Mouse (Mus musculus): ENCODE measurements around the gene Ccdc57.

Ccdc57 gene

DNA sequence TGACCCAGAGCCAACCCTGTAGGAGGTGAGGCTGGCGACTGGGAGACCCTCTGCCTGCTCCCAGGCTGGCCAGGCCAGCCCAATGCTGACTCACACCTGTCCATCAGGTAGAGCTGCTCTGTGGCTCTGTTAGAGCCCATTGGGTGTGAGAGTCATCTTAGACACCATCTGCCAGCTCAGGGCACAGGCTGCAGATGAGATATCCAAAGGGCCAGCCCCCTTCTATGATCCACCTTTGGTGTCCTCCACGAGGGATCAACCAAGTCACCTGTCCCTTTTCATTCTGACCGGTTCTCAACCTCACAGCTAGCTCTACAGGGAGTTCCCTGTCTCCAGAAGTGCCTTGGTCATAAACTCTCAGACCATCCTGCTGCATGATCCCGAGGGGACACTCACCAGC lies 110.4 kb downstream of the Ccdc57 start:
- WGBS = 51% methylated on average over 4 of the region's 4 CpGs

DNA sequence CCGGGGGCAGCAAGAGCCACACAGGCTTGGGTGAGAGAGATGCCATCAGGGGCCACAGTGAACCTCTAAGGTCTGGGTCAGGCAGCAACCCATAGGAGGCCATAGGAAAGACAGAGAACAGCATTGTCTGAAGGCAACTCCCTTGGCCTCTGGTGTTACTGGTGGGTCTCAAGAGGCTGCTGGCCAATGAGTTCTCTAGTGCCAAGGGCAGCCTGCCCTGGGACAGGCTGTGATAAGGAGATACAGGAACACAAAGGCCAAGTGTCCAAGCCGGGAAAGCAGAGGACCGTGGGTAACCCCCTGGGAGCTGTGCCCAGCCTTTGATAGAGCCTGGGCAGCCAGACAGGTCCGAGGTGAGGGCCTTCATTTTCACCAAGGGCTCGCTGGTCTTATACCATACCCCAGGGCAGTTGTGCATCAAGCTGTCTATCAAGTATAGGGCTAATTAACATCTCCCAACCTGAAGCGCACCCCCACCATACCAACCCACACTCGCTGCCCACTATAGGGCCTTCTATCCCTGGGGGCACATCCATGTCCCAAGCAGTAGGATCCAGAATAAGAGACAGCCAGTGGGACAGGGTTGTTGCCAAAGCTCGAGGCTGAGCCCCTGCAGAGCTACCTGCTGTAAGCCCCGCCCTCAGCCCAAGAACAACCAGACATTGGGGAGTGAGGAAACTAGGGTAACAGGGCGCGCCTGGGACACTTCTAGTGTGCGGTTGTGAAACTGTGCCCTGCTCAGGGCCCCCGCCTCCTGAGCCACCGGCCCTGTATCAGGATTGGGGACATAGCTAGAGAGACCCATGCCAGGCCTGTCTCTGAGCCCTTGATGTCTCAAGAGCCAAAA lies 111.4 kb downstream of the Ccdc57 start:
- WGBS = 61% methylated on average over 14 of the region's 14 CpGs

DNA sequence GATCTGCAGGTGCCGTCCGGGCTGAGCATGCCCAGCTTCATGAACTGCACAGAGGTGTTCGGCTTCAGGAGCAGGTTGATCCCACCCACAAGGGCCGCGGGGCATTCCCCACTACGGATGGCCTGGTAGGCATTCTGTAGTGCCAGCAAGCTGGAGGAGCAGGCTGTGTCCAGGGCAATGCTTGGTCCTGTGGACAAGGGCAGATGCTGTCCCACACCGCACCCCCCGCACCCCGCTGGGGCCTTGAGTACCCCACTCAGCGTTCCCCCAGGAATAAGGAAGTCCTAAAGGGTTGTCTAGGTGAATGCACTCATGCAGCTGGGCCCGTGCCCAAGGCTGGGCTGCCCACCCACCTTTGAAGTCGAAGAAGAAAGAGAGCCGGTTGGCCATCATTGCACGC lies 112.1 kb downstream of the Ccdc57 start:
- 64% methylated on average over 14 of the region's 14 CpGs for WGBS

- 90% methylated on average over 6 of the region's 6 CpGs for WGBS
Measured at GRCm38 (mm10) chr11:120819556-120819955, 113.1 kb downstream of the Ccdc57 start.

DNA sequence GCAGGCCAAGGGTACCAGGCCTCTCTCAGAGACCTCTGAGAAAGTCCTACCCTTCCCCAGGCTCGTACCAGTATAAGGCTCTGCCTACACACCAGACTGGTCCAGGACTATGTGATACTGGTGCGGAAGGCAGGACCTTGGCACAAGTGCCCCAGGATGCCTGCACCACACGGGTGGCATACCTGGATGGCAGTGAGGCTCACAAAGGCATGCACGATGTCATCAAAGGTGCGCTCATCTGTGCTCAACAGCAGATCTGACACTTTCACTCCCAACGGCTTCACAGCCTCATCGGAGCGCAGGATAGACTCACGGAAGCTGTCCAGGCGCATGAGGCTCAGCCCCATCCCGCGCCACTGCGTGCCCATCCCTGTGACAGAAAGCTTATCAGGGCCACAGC lies 114.4 kb downstream of the Ccdc57 start:
- 95% methylated on average over 13 of the region's 13 CpGs for WGBS

GRCm38 (mm10) chr11:120817358-120817757 lies 115.3 kb downstream of the Ccdc57 start:
- 96% methylated on average over 6 of the region's 6 CpGs for WGBS

DNA sequence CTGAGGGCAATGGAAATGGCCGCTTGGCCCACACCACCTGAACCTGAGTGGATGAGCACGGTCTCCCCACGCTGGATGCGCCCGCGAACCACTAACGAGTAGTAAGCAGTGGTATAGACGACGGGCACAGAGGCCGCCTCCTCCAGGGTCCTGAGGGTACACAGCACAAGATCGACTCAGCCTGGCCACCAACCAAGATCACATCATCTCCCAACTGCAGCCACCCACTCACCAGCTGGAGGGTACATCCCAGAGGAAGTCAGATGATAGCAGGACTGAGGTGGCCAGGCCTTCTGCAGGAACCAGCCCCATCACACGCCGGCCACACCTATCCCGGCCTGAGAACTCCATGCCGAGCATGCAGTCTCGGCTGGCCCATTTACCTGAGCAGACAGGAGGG lies 120.6 kb downstream of the Ccdc57 start:
- WGBS = 75% methylated on average over 16 of the region's 16 CpGs

GRCm38 (mm10) chr11:120808010-120808409 lies 124.7 kb downstream of the Ccdc57 start:
- 93% methylated on average over 12 of the region's 12 CpGs for WGBS

DNA sequence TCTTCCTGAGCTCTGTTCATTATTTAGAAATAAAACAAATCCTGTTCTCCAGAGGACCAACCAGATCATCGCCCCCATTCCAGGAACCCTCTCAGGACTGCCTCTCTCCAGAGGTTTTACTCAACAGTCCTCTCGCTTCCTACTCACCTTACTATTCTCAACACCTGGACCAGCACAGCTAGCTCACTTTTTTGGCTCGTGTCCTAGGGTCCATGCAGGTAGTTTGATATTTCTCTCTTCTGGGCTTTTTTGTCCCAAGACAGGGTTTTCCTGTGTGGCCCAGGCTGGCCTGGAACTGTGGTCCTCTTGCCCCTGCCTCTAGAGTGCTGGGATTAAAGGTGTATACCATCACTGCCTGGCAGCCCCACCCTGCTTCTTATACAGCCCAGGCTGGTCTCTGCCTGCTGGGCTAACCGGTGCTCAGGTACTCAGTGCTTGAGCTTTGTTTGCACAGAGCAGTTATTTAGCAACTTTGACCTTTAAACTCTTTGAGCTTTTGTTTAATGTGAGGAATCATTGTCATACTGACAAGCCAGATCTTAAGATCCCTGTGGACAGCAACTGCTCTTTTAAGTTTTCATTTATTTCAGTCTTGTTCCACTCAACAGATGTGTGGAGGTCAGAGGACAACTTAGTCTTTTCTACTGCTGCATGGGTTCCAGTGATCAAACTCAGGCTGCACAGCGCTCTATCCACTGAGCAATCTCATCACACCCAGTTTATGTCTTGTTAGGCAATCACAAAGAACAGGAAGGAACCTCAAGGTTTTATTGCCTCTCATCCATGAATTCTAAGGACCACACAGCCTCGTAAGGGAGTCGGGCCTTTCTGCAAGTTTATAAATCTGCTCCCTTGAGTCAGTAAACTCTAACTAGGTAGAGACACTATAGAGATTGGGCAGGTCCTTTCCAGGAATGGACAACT lies 127.0 kb downstream of the Ccdc57 start:
- WGBS = 83% methylated on average over 7 of the region's 7 CpGs

GRCm38 (mm10) chr11:120804769-120805168 lies 127.9 kb downstream of the Ccdc57 start:
- WGBS = 71% methylated on average over 4 of the region's 4 CpGs

DNA sequence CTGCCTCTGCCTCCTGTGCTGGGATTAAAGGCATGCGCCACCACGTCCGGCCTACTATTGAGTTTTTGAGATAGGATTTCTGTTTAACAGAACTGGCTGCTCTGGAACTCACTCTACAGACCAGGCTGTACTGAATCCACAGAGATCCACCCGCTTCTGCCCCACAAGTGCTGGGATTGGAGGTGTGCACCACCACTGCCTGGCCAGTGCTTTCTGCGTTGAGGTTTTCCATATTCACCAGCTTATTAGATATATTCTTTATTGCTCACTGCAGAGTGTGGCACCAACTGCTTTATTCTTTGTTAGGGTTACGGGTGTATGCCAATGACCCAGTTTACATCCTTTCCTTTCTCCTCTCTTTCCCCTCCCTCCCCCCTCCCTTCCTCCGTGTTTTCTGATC lies 128.4 kb downstream of the Ccdc57 start:
- WGBS = 70% methylated on average over 7 of the region's 7 CpGs

- 11% methylated on average over 10 of the region's 10 CpGs for WGBS
Measured at GRCm38 (mm10) chr11:120800061-120800904, 132.4 kb downstream of the Ccdc57 start.

DNA sequence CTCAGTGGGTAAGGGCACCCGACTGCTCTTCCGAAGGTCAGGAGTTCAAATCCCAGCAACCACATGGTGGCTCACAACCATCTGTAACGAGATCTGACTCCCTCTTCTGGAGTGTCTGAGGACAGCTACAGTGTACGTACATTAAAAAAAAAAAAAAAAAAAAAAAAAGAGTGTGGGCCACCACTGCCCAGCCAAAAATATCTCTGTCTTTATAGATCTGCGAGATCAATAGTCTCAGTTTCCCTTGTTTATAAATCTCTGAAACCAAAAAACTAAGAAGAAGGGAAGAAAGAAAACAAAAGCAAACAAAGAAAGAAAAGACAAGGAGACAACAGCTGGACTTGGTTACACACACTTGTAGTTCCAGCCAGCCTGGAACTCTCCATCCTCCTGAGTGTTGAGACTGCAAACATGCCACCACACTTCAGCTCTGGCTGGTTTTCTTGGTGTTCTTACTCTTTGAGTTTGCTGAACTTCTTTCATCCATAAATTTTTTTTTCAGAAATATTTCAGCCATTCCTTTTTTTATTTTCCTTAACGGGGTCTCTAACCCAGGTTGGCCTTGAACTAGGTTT lies 133.3 kb downstream of the Ccdc57 start:
- 67% methylated on average over 6 of the region's 6 CpGs for WGBS

GRCm38 (mm10) chr11:120798244-120798643 lies 134.4 kb downstream of the Ccdc57 start:
- 87% methylated on average over 3 of the region's 3 CpGs for WGBS

GRCm38 (mm10) chr11:120796614-120796946 lies 136.1 kb downstream of the Ccdc57 start:
- WGBS = 23% methylated on average over 8 of the region's 8 CpGs

GRCm38 (mm10) chr11:120795756-120796613 lies 136.7 kb downstream of the Ccdc57 start, which contains the start of gene Dus1l:
Gene Dus1l (minus strand): TSS chr11:120796403.
- 2% methylated on average over 59 of the region's 59 CpGs for WGBS

- WGBS = 95% methylated on average over 9 of the region's 9 CpGs
Measured at GRCm38 (mm10) chr11:120792652-120793051, 140.0 kb downstream of the Ccdc57 start.

DNA sequence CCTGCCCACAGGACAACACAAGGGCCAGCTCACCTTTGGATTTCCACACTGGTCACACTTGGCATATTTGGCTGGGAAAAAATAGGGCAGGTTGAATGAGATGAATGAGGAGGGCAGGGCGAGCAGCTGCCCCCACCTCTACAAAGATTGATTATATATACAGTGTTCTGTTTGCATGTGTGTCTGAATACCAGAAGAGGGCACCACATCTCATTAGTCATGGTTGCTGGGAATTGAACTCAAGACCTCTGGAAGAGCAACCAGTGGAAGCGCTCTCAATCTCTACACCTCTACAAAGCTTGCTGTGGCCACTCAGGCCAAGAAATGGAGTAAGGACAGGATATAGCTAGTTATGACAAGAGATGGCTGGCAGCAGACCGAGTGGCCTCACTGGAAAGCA lies 142.9 kb downstream of the Ccdc57 start:
- whole genome bisulfite sequencing = 88% methylated on average over 3 of the region's 3 CpGs

DNA sequence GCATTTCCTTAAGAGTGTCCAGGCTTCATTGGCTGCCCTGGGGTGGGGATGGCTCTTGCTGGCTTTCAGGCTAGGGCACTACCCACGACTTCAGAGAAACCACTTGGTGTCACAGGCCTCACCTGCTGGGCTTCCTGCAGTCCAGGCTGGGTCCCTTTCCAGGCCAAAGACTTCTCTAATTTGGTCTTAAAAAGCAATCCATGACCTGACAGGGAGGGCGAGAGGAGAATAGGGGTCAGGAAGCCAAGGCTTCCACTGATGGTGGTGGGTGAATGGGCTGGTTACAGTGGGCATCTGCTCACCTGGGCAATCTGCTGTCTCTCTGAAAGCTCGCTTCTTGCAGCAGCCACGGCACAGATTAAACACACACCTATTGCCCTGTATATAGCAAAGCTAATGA lies 143.3 kb downstream of the Ccdc57 start:
- WGBS = 83% methylated on average over 4 of the region's 4 CpGs

DNA sequence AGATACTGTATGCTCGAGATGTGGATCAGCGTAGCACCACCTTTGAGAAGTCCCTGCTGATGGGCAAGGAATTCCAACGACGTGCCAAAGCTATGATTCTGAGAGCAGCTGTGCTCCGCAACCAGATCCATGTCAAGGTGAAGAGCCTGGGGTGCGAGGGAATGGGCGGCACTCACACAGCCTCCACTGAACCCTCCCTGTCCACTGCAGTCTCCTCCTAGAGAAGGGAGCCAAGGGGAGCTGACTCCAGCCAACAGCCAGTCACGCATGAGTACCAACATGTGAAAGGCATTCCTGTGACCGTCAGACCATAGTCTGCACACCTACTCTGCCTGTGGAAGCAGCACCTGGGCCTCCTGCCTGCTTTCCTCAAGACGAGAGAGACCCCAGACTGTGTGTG lies 144.2 kb downstream of the Ccdc57 start:
- WGBS = 87% methylated on average over 9 of the region's 10 CpGs
